Mouse (Mus musculus) CH12.LX (cell line): Measurements from ENCODE around the gene Retreg2. TPM values are rescaled to one million over a fixed set of nuclear protein-coding genes. Genes with fewer than 3 reads are reported as not detected.

Experiments
- polyA plus RNA-seq: library from polyadenylated mRNA; unstranded; fragments of >175 nt; gene quantifications from 2 replicates; pipeline ENCODE4 v1.2.1, GENCODE M21; 2012; ENCODE audit warnings: low read depth; ENCODE audit not compliant: insufficient read length
- total RNA-seq, 2 experiments: library from RNA; depleted of rRNA; stranded (reverse); fragments of 300-350 nt in 1 of 2; fragments of >200 nt in 1 of 2; gene quantifications; 2 replicates each; pipeline ENCODE4 v1.2.3; 2012 to 2014

Retreg2 gene
- total and polyA plus RNA-seq, 3 experiments = 14.6 to 27.9 (median 26.5) TPM

Other genes starting within 250 kb of the Retreg2 start
- gene Cryba2, start 249.6 kb upstream of the Retreg2 start, total RNA-seq (2012; rRNA removed) = 0.55 TPM in 1 of 2 replicates, not detected in the other
- gene Cryba2, start 249.6 kb upstream of the Retreg2 start, total RNA-seq (2014; rRNA removed) = not detected in 2 replicates
- 0.30 and 0.78 TPM in 2 replicates for gene Cryba2, start 249.6 kb upstream of the Retreg2 start, polyA plus RNA-seq
- not detected in 2 replicates for gene Cfap65, start 207.2 kb upstream of the Retreg2 start, total RNA-seq (2012; rRNA removed)
- gene Cfap65, start 207.2 kb upstream of the Retreg2 start, total RNA-seq (2014; rRNA removed) = 0.04 TPM in 1 of 2 replicates, not detected in the other
- gene Cfap65, start 207.2 kb upstream of the Retreg2 start, polyA plus RNA-seq = not detected in 2 replicates
- gene Ihh, start 191.1 kb upstream of the Retreg2 start, total RNA-seq (2012; rRNA removed) = not detected in 2 replicates
- not detected in 2 replicates for gene Ihh, start 191.1 kb upstream of the Retreg2 start, total RNA-seq (2014; rRNA removed)
- not detected in 2 replicates for gene Ihh, start 191.1 kb upstream of the Retreg2 start, polyA plus RNA-seq
- gene Nhej1, start 17.6 kb upstream of the Retreg2 start, total RNA-seq (2012; rRNA removed) = 2.8 and 3.4 TPM in 2 replicates
- 3.7 and 4.4 TPM in 2 replicates for gene Nhej1, start 17.6 kb upstream of the Retreg2 start, total RNA-seq (2014; rRNA removed)
- gene Nhej1, start 17.6 kb upstream of the Retreg2 start, polyA plus RNA-seq = 4.0 and 4.2 TPM in 2 replicates
- not detected in 2 replicates for gene Slc23a3, start 8.9 kb upstream of the Retreg2 start, total RNA-seq (2012; rRNA removed)
- not detected in 2 replicates for gene Slc23a3, start 8.9 kb upstream of the Retreg2 start, total RNA-seq (2014; rRNA removed)
- gene Slc23a3, start 8.9 kb upstream of the Retreg2 start, polyA plus RNA-seq = not detected in 2 replicates
- 32.2 and 47.2 TPM in 2 replicates for gene Cnppd1, start 67 bp upstream of the Retreg2 start, total RNA-seq (2012; rRNA removed)
- gene Cnppd1, start 67 bp upstream of the Retreg2 start, total RNA-seq (2014; rRNA removed) = 10.9 and 12.3 TPM in 2 replicates
- 14.2 and 16.2 TPM in 2 replicates for gene Cnppd1, start 67 bp upstream of the Retreg2 start, polyA plus RNA-seq
- 30.5 and 40.7 TPM in 2 replicates for gene Zfand2b, start 25.9 kb downstream of the Retreg2 start, total RNA-seq (2012; rRNA removed)
- 14.1 and 15.7 TPM in 2 replicates for gene Zfand2b, start 25.9 kb downstream of the Retreg2 start, total RNA-seq (2014; rRNA removed)
- gene Zfand2b, start 25.9 kb downstream of the Retreg2 start, polyA plus RNA-seq = 19.5 and 20.9 TPM in 2 replicates
- gene Abcb6, start 37.6 kb downstream of the Retreg2 start, total RNA-seq (2012; rRNA removed) = 26.0 and 29.0 TPM in 2 replicates
- 15.5 and 20.1 TPM in 2 replicates for gene Abcb6, start 37.6 kb downstream of the Retreg2 start, total RNA-seq (2014; rRNA removed)
- gene Abcb6, start 37.6 kb downstream of the Retreg2 start, polyA plus RNA-seq = 19.2 and 22.3 TPM in 2 replicates
- gene Ankzf1, start 49.4 kb downstream of the Retreg2 start, total RNA-seq (2012; rRNA removed) = 13.2 and 19.6 TPM in 2 replicates
- 20.4 and 21.1 TPM in 2 replicates for gene Ankzf1, start 49.4 kb downstream of the Retreg2 start, total RNA-seq (2014; rRNA removed)
- gene Ankzf1, start 49.4 kb downstream of the Retreg2 start, polyA plus RNA-seq = 13.3 TPM in 2 replicates
- 9.2 and 15.6 TPM in 2 replicates for gene Atg9a, start 49.4 kb downstream of the Retreg2 start, total RNA-seq (2012; rRNA removed)
- 4.4 and 6.1 TPM in 2 replicates for gene Atg9a, start 49.4 kb downstream of the Retreg2 start, total RNA-seq (2014; rRNA removed)
- gene Atg9a, start 49.4 kb downstream of the Retreg2 start, polyA plus RNA-seq = 10.1 and 12.9 TPM in 2 replicates
- gene Glb1l, start 68.0 kb downstream of the Retreg2 start, total RNA-seq (2012; rRNA removed) = 3.6 and 4.6 TPM in 2 replicates
- 2.4 and 5.0 TPM in 2 replicates for gene Glb1l, start 68.0 kb downstream of the Retreg2 start, total RNA-seq (2014; rRNA removed)
- gene Glb1l, start 68.0 kb downstream of the Retreg2 start, polyA plus RNA-seq = 10.0 and 10.8 TPM in 2 replicates
- gene Stk16, start 68.1 kb downstream of the Retreg2 start, total RNA-seq (2012; rRNA removed) = 48.6 and 64.1 TPM in 2 replicates
- 58.2 and 60.6 TPM in 2 replicates for gene Stk16, start 68.1 kb downstream of the Retreg2 start, total RNA-seq (2014; rRNA removed)
- gene Stk16, start 68.1 kb downstream of the Retreg2 start, polyA plus RNA-seq = 61.4 and 67.3 TPM in 2 replicates
- gene Tuba4a, start 77.1 kb downstream of the Retreg2 start, total RNA-seq (2012; rRNA removed) = 180 and 259 TPM in 2 replicates
- gene Tuba4a, start 77.1 kb downstream of the Retreg2 start, total RNA-seq (2014; rRNA removed) = 168 and 192 TPM in 2 replicates
- 259 and 294 TPM in 2 replicates for gene Tuba4a, start 77.1 kb downstream of the Retreg2 start, polyA plus RNA-seq
- gene A630095N17Rik, start 89.3 kb downstream of the Retreg2 start, total RNA-seq (2012; rRNA removed) = 0.30 TPM in 1 of 2 replicates, not detected in the other
- 0.74 and 1.4 TPM in 2 replicates for gene A630095N17Rik, start 89.3 kb downstream of the Retreg2 start, total RNA-seq (2014; rRNA removed)
- 0.74 and 0.78 TPM in 2 replicates for gene A630095N17Rik, start 89.3 kb downstream of the Retreg2 start, polyA plus RNA-seq
- gene Dnajb2, start 93.6 kb downstream of the Retreg2 start, total RNA-seq (2012; rRNA removed) = 13.8 and 14.7 TPM in 2 replicates
- 4.6 and 6.8 TPM in 2 replicates for gene Dnajb2, start 93.6 kb downstream of the Retreg2 start, total RNA-seq (2014; rRNA removed)
- gene Dnajb2, start 93.6 kb downstream of the Retreg2 start, polyA plus RNA-seq = 15.2 and 15.3 TPM in 2 replicates
- gene Ptprn, start 121.7 kb downstream of the Retreg2 start, total RNA-seq (2012; rRNA removed) = 0.04 TPM in 1 of 2 replicates, not detected in the other
- gene Ptprn, start 121.7 kb downstream of the Retreg2 start, total RNA-seq (2014; rRNA removed) = not detected in 2 replicates
- gene Ptprn, start 121.7 kb downstream of the Retreg2 start, polyA plus RNA-seq = 0.16 TPM in 1 of 2 replicates, not detected in the other
- not detected in 2 replicates for gene Resp18, start 135.6 kb downstream of the Retreg2 start, total RNA-seq (2012; rRNA removed)
- gene Resp18, start 135.6 kb downstream of the Retreg2 start, total RNA-seq (2014; rRNA removed) = not detected in 2 replicates
- gene Resp18, start 135.6 kb downstream of the Retreg2 start, polyA plus RNA-seq = not detected in 2 replicates
- 67.3 and 73.8 TPM in 2 replicates for gene Dnpep, start 175.2 kb downstream of the Retreg2 start, total RNA-seq (2012; rRNA removed)
- gene Dnpep, start 175.2 kb downstream of the Retreg2 start, total RNA-seq (2014; rRNA removed) = 48.4 and 50.4 TPM in 2 replicates
- gene Dnpep, start 175.2 kb downstream of the Retreg2 start, polyA plus RNA-seq = 35.0 and 39.8 TPM in 2 replicates
- gene Des, start 217.6 kb downstream of the Retreg2 start, total RNA-seq (2012; rRNA removed) = 9.1 and 9.3 TPM in 2 replicates
- 10.0 and 11.7 TPM in 2 replicates for gene Des, start 217.6 kb downstream of the Retreg2 start, total RNA-seq (2014; rRNA removed)
- gene Des, start 217.6 kb downstream of the Retreg2 start, polyA plus RNA-seq = 18.9 and 20.9 TPM in 2 replicates
- gene Speg, start 232.5 kb downstream of the Retreg2 start, total RNA-seq (2012; rRNA removed) = 14.2 and 18.8 TPM in 2 replicates
- 13.0 and 13.1 TPM in 2 replicates for gene Speg, start 232.5 kb downstream of the Retreg2 start, total RNA-seq (2014; rRNA removed)
- 30.7 and 31.7 TPM in 2 replicates for gene Speg, start 232.5 kb downstream of the Retreg2 start, polyA plus RNA-seq